Mouse (Mus musculus): ENCODE measurements around the gene Vim. TPM values are rescaled to one million over a fixed set of nuclear protein-coding genes. Genes with fewer than 3 reads are reported as not detected.

Vim gene
- polyA plus RNA-seq, 1 experiment from 2014 or later = 895 TPM

- ATAC-seq = peak; percentile 99
- no peaks in the 10 kb centered on the region for H3K9me3 ChIP-seq (replicated peaks)
- 0% methylated on average over 34 of the region's 39 CpGs for WGBS
- peak within 1 kb of the TSS; percentile 95 for H3K27ac ChIP-seq
- peak within 1 kb of the TSS; percentile 66 for H3K4me2 ChIP-seq
- H3K4me3 ChIP-seq = peak within 1 kb of the TSS; percentile 63
- H3K27me3 ChIP-seq = no peaks in the 10 kb centered on the region
- H3K9ac ChIP-seq = peak within 1 kb of the TSS; percentile 76
- H3K36me3 ChIP-seq (ENCODE audit: poor library complexity, severe bottlenecking) = no peaks in the 10 kb centered on the region
- H3K4me1 ChIP-seq = peaks cover 18% of the 10 kb centered on the region
Observed at GRCm38 (mm10) chr2:13544193-13544824, 29.4 kb upstream of the Vim start, which contains the start of gene Trdmt1. TSS of gene Trdmt1 (minus strand) at chr2:13544668.

- no peak overlapping the region for H3K4me2 ChIP-seq
- H3K27ac ChIP-seq = no peak overlapping the region
- no peak overlapping the region for H3K4me3 ChIP-seq
- no peaks in the 10 kb centered on the region for H3K9me3 ChIP-seq (replicated peaks)
- H3K36me3 ChIP-seq (ENCODE audit: poor library complexity, severe bottlenecking) = no peaks in the 10 kb centered on the region
- no peak overlapping the region for H3K9ac ChIP-seq
- no peak for ATAC-seq
- no peaks in the 10 kb centered on the region for H3K27me3 ChIP-seq
- 60% methylated on average over 3 of the region's 3 CpGs for WGBS
- peaks cover 12% of the 10 kb centered on the region for H3K4me1 ChIP-seq
Observed at GRCm38 (mm10) chr2:13548749-13549148, 25.0 kb upstream of the Vim start.

- no peak for ATAC-seq
- 56% methylated on average over 2 of the region's 2 CpGs for WGBS
- H3K4me3 ChIP-seq = no peak overlapping the region
- H3K27ac ChIP-seq = no peak overlapping the region
- no peak overlapping the region for H3K9ac ChIP-seq
- no peaks in the 10 kb centered on the region for H3K27me3 ChIP-seq
- no peaks in the 10 kb centered on the region for H3K4me1 ChIP-seq
- H3K4me2 ChIP-seq = no peak overlapping the region
- no peaks in the 10 kb centered on the region for H3K36me3 ChIP-seq (ENCODE audit: poor library complexity, severe bottlenecking)
- H3K9me3 ChIP-seq (replicated peaks) = no peaks in the 10 kb centered on the region
Observed at GRCm38 (mm10) chr2:13553966-13554365, 19.8 kb upstream of the Vim start.

- H3K9ac ChIP-seq = no peak overlapping the region
- no peak overlapping the region for H3K4me2 ChIP-seq
- no peaks in the 10 kb centered on the region for H3K4me1 ChIP-seq
- no peaks in the 10 kb centered on the region for H3K27me3 ChIP-seq
- ATAC-seq = no peak
- H3K27ac ChIP-seq = no peak overlapping the region
- H3K4me3 ChIP-seq = no peak overlapping the region
- no peaks in the 10 kb centered on the region for H3K9me3 ChIP-seq (replicated peaks)
- H3K36me3 ChIP-seq (ENCODE audit: poor library complexity, severe bottlenecking) = no peaks in the 10 kb centered on the region
Observed at GRCm38 (mm10) chr2:13556239-13556638, 17.5 kb upstream of the Vim start.

- Histone ChIP-seq H3K36me3 (ENCODE audit: poor library complexity, severe bottlenecking) (no peaks in the 10 kb centered on the region), H3K9me3 (replicated peaks) (no peaks in the 10 kb centered on the region), H3K4me1 (no peaks in the 10 kb centered on the region), H3K27ac (no peak overlapping the region), H3K9ac (no peak overlapping the region), H3K4me3 (no peak overlapping the region), H3K27me3 (no peaks in the 10 kb centered on the region), H3K4me2 (no peak overlapping the region)
- no peak for ATAC-seq
- 86% methylated on average over 9 of the region's 9 CpGs for whole genome bisulfite sequencing
Observed at GRCm38 (mm10) chr2:13557145-13558030, 16.3 kb upstream of the Vim start.

GRCm38 (mm10) chr2:13558607-13559262 is 15.0 kb upstream of the Vim start:
- no peaks in the 10 kb centered on the region for H3K36me3 ChIP-seq (ENCODE audit: poor library complexity, severe bottlenecking)
- 51% methylated on average over 5 of the region's 5 CpGs for WGBS
- ATAC-seq = no peak

GRCm38 (mm10) chr2:13559303-13559702 is 14.4 kb upstream of the Vim start:
- 92% methylated on average over 5 of the region's 5 CpGs for WGBS
- H3K27ac ChIP-seq = no peak overlapping the region
- no peak overlapping the region for H3K4me3 ChIP-seq
- no peaks in the 10 kb centered on the region for H3K9me3 ChIP-seq (replicated peaks)
- no peaks in the 10 kb centered on the region for H3K27me3 ChIP-seq
- no peak overlapping the region for H3K4me2 ChIP-seq
- H3K9ac ChIP-seq = no peak overlapping the region
- no peaks in the 10 kb centered on the region for H3K4me1 ChIP-seq
- no peaks in the 10 kb centered on the region for H3K36me3 ChIP-seq (ENCODE audit: poor library complexity, severe bottlenecking)
- no peak for ATAC-seq

More at GRCm38 (mm10) chr2:13558607-13559262, 15.0 kb upstream of the Vim start:
- Histone ChIP-seq H3K27me3 (no peaks in the 10 kb centered on the region), H3K27ac (no peak overlapping the region), H3K4me2 (no peak overlapping the region), H3K4me3 (no peak overlapping the region), H3K9me3 (replicated peaks) (no peaks in the 10 kb centered on the region), H3K4me1 (no peaks in the 10 kb centered on the region), H3K9ac (no peak overlapping the region)

GRCm38 (mm10) chr2:13559729-13560128 is 14.0 kb upstream of the Vim start:
- ATAC-seq = no peak
- no peaks in the 10 kb centered on the region for H3K9me3 ChIP-seq (replicated peaks)
- H3K36me3 ChIP-seq (ENCODE audit: poor library complexity, severe bottlenecking) = no peaks in the 10 kb centered on the region
- no peak overlapping the region for H3K9ac ChIP-seq
- H3K4me3 ChIP-seq = no peak overlapping the region
- H3K27ac ChIP-seq = no peak overlapping the region
- 83% methylated on average over 5 of the region's 5 CpGs for WGBS
- H3K4me1 ChIP-seq = no peaks in the 10 kb centered on the region
- H3K4me2 ChIP-seq = no peak overlapping the region
- H3K27me3 ChIP-seq = no peaks in the 10 kb centered on the region

- 95% methylated on average over 2 of the region's 2 CpGs for WGBS
- no peak for ATAC-seq
- H3K36me3 ChIP-seq (ENCODE audit: poor library complexity, severe bottlenecking) = no peaks in the 10 kb centered on the region
Observed at GRCm38 (mm10) chr2:13560396-13560795, 13.3 kb upstream of the Vim start.

GRCm38 (mm10) chr2:13570122-13570521 is 3.6 kb upstream of the Vim start:
- Histone ChIP-seq H3K27ac (no peak overlapping the region), H3K4me3 (no peak overlapping the region), H3K4me2 (no peak overlapping the region), H3K9ac (no peak overlapping the region), H3K4me1 (peaks cover 19% of the 10 kb centered on the region), H3K27me3 (no peaks in the 10 kb centered on the region), H3K36me3 (ENCODE audit: poor library complexity, severe bottlenecking) (no peaks in the 10 kb centered on the region), H3K9me3 (replicated peaks) (no peaks in the 10 kb centered on the region)
- WGBS = 91% methylated on average over 2 of the region's 2 CpGs
- no peak for ATAC-seq

More at GRCm38 (mm10) chr2:13560396-13560795, 13.3 kb upstream of the Vim start:
- Histone ChIP-seq H3K4me2 (no peak overlapping the region), H3K9me3 (replicated peaks) (no peaks in the 10 kb centered on the region), H3K27ac (no peak overlapping the region), H3K4me1 (no peaks in the 10 kb centered on the region), H3K9ac (no peak overlapping the region), H3K4me3 (no peak overlapping the region), H3K27me3 (no peaks in the 10 kb centered on the region)

GRCm38 (mm10) chr2:13572101-13572553 is 1.6 kb upstream of the Vim start:
- Histone ChIP-seq H3K9me3 (replicated peaks) (no peaks in the 10 kb centered on the region), H3K4me2 (peak overlapping the region; percentile 75), H3K27me3 (no peaks in the 10 kb centered on the region), H3K4me3 (no peak overlapping the region), H3K36me3 (ENCODE audit: poor library complexity, severe bottlenecking) (peaks cover 2% of the 10 kb centered on the region; the same call in 1 of the 2 replicates), H3K4me1 (peaks cover 33% of the 10 kb centered on the region), H3K27ac (peak overlapping the region; percentile 97), H3K9ac (peak overlapping the region; percentile 54; the same call in 1 of the 2 replicates)
- no peak for ATAC-seq
- 2% methylated on average over 4 of the region's 4 CpGs for WGBS

Measured in forebrain, embryonic 13.5 days (tissue).